Mouse (Mus musculus) erythroblast, embryonic 14.5 days (primary cell): Measurements from ENCODE around the gene Ankmy1. TPM values are rescaled to one million over a fixed set of nuclear protein-coding genes. Genes with fewer than 3 reads are reported as not detected.
A peak's percentile ranks its signal among the peaks of the same experiment; 100 is the strongest.

Source experiments
- H3K27me3 ChIP-seq: 2 replicates; pipeline ENCODE4 v1.6.1; 2012; ENCODE audit warnings: inconsistent platforms; ENCODE audit not compliant: control insufficient read depth
- H3K36me3 ChIP-seq: 2 replicates; pipeline ENCODE4 v1.6.1; 2012; ENCODE audit warnings: mild to moderate bottlenecking, inconsistent platforms; ENCODE audit not compliant: control insufficient read depth
- H3K4me1 ChIP-seq: 2 replicates; pipeline ENCODE4 v1.6.1; 2012; ENCODE audit warnings: inconsistent platforms; ENCODE audit not compliant: control insufficient read depth
- H3K4me3 ChIP-seq: replicated peaks from 2 replicates; pipeline ENCODE3; 2012; ENCODE audit warnings: moderate library complexity, mild to moderate bottlenecking, inconsistent platforms
- H3K9me3 ChIP-seq: 2 replicates; pipeline ENCODE4 v1.6.1; 2012; ENCODE audit warnings: low read length, inconsistent platforms, mixed read lengths; ENCODE audit not compliant: control insufficient read depth
- GATA1 ChIP-seq: IDR thresholded peaks from 2 replicates; pipeline ENCODE4 v1.6.1; 2012; ENCODE audit warnings: low read length, inconsistent platforms, mixed read lengths
- TAL1 ChIP-seq: IDR thresholded peaks from 3 replicates; pipeline ENCODE4 v1.6.1; 2012; ENCODE audit warnings: low read length, inconsistent platforms, mixed read lengths
- polyA plus RNA-seq: library from polyadenylated mRNA; stranded (reverse); fragments of >175 nt; gene quantifications from 2 replicates; pipeline ENCODE4 v1.2.3, GENCODE M21; 2012

The Ankmy1 gene
- polyA plus RNA-seq, 1 experiment: not detected

DNA sequence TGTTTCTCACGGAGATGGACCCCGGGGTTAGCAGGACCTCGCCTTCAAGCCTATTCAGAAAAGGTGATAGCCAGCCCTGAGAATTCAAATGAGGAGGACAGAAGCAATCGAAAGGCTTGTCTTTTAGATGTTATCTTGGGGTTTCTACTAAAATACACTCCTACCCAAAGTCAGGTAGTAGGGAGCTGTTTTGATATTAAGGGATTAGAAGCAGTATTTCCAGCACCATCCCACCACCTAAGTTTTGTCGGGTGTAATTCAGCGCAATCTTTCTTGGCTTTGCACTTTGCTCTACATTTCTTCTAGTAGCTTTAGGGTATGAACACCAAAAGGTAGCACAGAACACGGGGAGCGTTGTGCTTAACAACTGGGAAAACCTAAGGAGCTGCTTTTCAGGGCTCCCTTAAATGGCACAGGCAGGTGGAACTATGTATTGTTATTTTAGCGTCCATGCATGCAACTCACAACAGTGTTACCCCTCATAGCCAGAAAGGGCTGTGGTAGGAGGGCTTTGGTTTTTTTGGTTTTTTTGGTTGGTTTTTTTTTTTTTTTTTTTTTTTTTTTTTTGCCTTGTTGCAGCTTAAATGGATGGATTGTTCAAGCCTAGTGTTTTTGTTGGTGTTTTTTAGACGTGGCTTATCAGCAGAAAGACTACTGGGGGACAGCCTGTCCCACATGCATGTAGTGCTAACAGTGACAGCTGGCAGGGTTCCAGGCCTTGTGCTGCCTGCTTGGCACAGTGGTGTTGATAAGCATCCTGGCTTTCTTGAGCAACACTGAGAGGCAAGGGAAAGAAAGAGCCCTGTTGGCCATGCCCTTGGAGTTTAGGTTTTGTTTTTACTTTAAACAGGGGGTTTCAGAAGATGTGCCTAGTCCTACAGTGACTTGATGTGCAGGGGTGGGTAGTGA is 32.6 kb upstream of the Ankmy1 start:
- peak overlapping the region; percentile 69 for H3K4me3 ChIP-seq
- H3K4me1 ChIP-seq: peaks cover 33% of the 10 kb centered on the region
- H3K36me3 ChIP-seq: peaks cover 23% of the 10 kb centered on the region
- no peaks in the 10 kb centered on the region for H3K9me3 ChIP-seq
- no peak for TF ChIP-seq TAL1
- H3K27me3 ChIP-seq: no peaks in the 10 kb centered on the region

DNA sequence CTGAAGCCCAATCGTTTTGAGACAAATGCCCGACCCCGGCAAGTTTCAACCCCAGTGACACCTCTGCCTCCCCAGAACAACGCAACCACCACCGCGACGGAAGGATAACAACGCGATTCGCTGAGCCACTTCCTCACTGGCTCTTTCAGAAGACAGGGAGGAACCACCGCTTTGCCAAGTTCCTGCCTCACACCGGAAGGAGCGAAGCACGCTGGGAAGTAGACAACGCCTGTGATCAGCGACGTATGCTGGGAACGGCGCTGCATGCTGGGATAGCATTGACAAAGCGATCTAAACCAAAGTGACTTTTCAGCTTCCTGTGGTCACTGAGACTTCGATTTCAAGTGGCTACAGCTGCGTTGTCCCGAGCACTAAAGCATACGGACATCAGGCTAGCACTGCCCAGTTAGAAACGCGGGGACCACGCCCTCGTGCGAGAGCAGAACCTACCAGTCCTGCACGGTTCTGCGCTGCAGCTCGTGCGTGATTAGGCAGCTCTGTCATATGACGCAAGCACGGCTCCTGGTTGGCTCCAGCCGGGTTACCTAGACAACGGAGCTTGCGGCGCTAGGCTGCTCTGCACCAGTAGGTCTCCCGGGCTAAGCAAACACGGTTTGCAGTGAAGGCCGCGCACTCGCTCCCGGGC is 31.6 kb upstream of the Ankmy1 start, which contains the start of gene Capn10:
Gene Capn10, plus strand, starts transcription at position 195 of the 646 bp plus-strand sequence.
- Histone ChIP-seq H3K4me1 (peaks cover 33% of the 10 kb centered on the region), H3K4me3 (peak within 1 kb of the TSS; percentile 69), H3K36me3 (peaks cover 13% of the 10 kb centered on the region), H3K27me3 (no peaks in the 10 kb centered on the region), H3K9me3 (no peaks in the 10 kb centered on the region)
- TF ChIP-seq TAL1 (no peak), GATA1 (no peak)

- TF ChIP-seq GATA1: no peak
- TF ChIP-seq TAL1: no peak
Observed at GRCm38 (mm10) chr1:92933611-92934010, 30.9 kb upstream of the Ankmy1 start.

GRCm38 (mm10) chr1:92930171-92930706 is 27.5 kb upstream of the Ankmy1 start:
- H3K4me3 ChIP-seq: no peak overlapping the region
- no peaks in the 10 kb centered on the region for H3K9me3 ChIP-seq
- H3K27me3 ChIP-seq: no peaks in the 10 kb centered on the region
- no peaks in the 10 kb centered on the region for H3K36me3 ChIP-seq
- TF ChIP-seq GATA1 (no peak), TAL1 (no peak)
- H3K4me1 ChIP-seq: peaks cover 19% of the 10 kb centered on the region

More at GRCm38 (mm10) chr1:92933611-92934010, 30.9 kb upstream of the Ankmy1 start:
- Histone ChIP-seq H3K4me3 (peak overlapping the region; percentile 69), H3K9me3 (no peaks in the 10 kb centered on the region), H3K27me3 (no peaks in the 10 kb centered on the region), H3K4me1 (peaks cover 33% of the 10 kb centered on the region), H3K36me3 (peaks cover 9% of the 10 kb centered on the region)

DNA sequence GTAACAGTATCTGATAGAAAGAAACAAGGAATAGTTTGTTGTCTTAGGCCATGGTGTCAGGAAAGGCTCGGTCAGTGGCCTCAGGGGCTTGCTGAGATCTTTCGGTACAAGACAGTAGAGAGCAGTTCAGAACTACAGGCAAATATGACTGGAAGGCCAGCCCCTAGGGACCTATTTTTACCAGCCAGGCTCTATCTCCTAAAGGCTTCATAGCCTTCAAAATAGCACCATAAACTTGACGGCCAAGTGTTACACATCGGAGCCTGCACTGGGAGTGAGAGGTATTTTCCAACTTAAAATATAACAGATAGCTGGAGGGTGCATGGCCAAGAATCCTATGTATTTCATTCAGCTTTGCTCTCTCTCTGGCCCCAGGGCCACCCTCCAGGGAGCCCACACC is 18.8 kb upstream of the Ankmy1 start:
- H3K9me3 ChIP-seq: peaks cover 2% of the 10 kb centered on the region; the same call in 1 of the 2 replicates
- peaks cover 5% of the 10 kb centered on the region; the same call in 1 of the 2 replicates for H3K4me1 ChIP-seq
- H3K4me3 ChIP-seq: no peak overlapping the region
- 0 out of 2 replicates have a peak, but pooled peaks cover 3% of the 10 kb centered on the region for H3K27me3 ChIP-seq
- H3K36me3 ChIP-seq: peaks cover 40% of the 10 kb centered on the region
- no peak for TF ChIP-seq GATA1
- TF ChIP-seq TAL1: no peak

- H3K9me3 ChIP-seq: peaks cover 2% of the 10 kb centered on the region; the same call in 1 of the 2 replicates
- peaks cover 5% of the 10 kb centered on the region; the same call in 1 of the 2 replicates for H3K4me1 ChIP-seq
- 0 out of 2 replicates have a peak, but pooled peaks cover 3% of the 10 kb centered on the region for H3K27me3 ChIP-seq
- peaks cover 49% of the 10 kb centered on the region for H3K36me3 ChIP-seq
- no peak overlapping the region for H3K4me3 ChIP-seq
- TF ChIP-seq GATA1 (no peak), TAL1 (no peak)
Observed at GRCm38 (mm10) chr1:92920474-92921200, 17.9 kb upstream of the Ankmy1 start.

GRCm38 (mm10) chr1:92919775-92920174 is 17.1 kb upstream of the Ankmy1 start:
- H3K4me3 ChIP-seq: no peak overlapping the region
- H3K36me3 ChIP-seq: peaks cover 57% of the 10 kb centered on the region
- TF ChIP-seq TAL1: no peak
- no peak for TF ChIP-seq GATA1
- H3K9me3 ChIP-seq: peaks cover under 1% of the 10 kb centered on the region; the same call in 1 of the 2 replicates
- peaks cover 5% of the 10 kb centered on the region; the same call in 1 of the 2 replicates for H3K4me1 ChIP-seq
- 0 out of 2 replicates have a peak, but pooled peaks cover 3% of the 10 kb centered on the region for H3K27me3 ChIP-seq

DNA sequence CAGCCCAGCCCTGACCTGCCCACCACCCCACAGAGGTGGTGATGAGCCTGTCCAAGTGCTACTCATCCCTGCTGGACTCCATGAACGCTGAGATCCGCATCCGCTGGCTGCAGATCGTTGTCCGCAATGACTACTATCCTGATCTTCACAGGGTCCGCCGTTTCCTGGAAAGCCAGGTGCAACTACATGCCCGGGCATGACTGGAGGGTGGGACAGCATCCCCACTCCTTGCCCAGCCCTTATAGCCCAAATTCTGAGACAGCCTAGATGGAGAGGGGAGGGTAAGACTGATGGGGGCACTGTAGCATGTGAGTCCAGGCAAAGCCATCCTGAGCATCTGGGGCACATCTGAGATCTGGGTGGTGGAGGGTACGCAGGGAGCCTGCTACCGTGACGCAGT is 16.4 kb upstream of the Ankmy1 start:
- H3K4me1 ChIP-seq: peaks cover 5% of the 10 kb centered on the region; the same call in 1 of the 2 replicates
- no peak overlapping the region for H3K4me3 ChIP-seq
- TF ChIP-seq TAL1 (no peak), GATA1 (no peak)
- peaks cover 64% of the 10 kb centered on the region for H3K36me3 ChIP-seq
- H3K27me3 ChIP-seq: 0 out of 2 replicates have a peak, but pooled peaks cover 3% of the 10 kb centered on the region
- H3K9me3 ChIP-seq: no peaks in the 10 kb centered on the region
